Mouse (Mus musculus): ENCODE data around the gene Wdfy2.
"Not testable (repeated sequence)": the region's sequence is repeated elsewhere in the genome, so short reads cannot be mapped to it uniquely, and the experiment has no call there.

The Wdfy2 gene

GRCm38 (mm10) chr14:62882061-62882614 is 44.7 kb downstream of the Wdfy2 start:
- DNase-seq: no peak

- DNase-seq: no peak
Observed at GRCm38 (mm10) chr14:62883551-62883950, 46.1 kb downstream of the Wdfy2 start.

- peak; percentile 69 for DNase-seq
Observed at GRCm38 (mm10) chr14:62884171-62884570, 46.7 kb downstream of the Wdfy2 start.

- no peak for DNase-seq
Observed at GRCm38 (mm10) chr14:62884639-62885038, 47.2 kb downstream of the Wdfy2 start.

- no peak for DNase-seq
Observed at GRCm38 (mm10) chr14:62885146-62885545, 47.7 kb downstream of the Wdfy2 start.

- no peak for DNase-seq
Observed at GRCm38 (mm10) chr14:62891401-62891800, 53.9 kb downstream of the Wdfy2 start.

DNA sequence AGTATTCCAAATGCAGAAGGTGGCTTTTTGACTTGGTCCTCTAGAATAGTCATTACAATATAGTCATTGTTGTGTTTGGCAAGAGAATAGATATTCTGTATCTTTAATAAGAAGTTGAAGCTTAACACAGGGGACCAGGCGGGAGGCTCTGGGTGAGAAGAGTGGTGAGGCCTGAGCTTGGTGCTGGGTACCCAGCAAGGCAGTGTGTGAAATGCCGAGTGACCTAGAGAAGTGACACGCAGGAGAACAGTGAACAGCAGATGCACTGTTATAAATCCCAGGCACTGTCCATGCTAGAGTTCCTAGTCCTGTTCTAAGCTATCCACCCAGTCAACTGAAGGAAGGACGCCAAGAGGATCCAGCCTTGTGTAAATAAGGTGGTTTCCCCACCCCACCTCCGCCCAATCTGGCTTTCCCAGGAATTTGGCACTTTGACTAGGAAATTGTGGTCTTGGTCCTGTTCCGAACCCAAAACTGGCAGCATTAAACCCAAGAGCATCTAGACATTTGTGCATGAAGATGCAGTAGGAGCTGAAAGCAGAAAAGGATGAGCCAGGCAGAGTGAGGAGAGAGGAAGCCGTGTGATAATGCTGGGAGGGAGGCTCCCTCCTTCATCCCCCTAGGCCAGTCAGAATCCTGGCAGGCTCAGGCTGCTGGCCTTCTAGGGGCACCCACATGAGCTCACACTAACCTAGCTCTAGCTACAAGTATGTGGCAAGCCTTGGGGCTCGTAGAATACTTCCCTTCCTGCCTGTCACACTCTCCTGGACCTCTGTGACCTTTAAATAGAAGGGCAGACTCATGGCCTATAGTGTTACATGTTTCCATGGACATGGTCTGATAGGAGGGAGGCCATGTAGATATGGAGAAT is 55.5 kb downstream of the Wdfy2 start:
- no peak for DNase-seq

GRCm38 (mm10) chr14:62893642-62894180 is 56.2 kb downstream of the Wdfy2 start:
- not testable (repeated sequence) for DNase-seq

DNA sequence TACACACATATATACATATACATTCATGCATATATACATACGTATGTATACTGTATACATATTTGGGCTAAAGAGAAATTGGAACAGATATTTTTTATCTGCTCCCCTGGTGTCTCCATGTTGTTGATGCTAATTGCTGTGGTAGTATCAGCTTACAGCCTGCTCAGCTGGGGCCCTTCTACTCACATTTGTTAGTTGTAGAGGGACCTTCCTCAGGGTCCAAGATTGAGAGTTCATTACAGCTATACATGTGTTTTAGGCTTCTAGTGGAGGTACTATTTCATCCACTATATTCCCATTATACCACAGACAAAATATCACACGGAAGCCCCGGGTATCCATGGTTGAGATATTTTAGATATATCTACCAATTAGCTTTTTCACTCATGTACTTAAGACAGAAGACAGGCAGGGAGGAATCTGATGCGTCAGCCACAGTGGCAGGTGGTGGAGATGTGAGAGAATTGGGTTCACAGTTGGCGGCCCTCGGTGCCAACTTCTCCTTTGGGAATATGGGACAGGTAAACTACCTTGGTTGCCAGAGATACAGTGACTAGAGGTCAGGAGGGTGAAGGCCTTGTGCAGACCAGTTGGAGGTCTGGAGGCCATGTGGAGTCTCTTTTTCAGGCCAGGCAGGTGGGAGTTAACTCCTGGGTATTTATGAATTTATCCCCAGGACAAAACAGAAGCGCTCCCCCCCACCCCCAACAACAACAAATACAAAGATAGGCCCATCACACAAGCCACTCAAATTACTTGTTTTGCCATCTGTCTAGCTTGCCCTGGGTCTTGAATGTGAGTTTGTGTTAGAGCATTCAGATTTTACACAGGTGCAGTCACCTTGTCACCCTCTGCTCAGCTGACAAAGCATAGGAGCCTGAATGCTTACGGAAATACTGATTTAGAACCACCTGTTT is 57.7 kb downstream of the Wdfy2 start:
- no peak for DNase-seq

DNA sequence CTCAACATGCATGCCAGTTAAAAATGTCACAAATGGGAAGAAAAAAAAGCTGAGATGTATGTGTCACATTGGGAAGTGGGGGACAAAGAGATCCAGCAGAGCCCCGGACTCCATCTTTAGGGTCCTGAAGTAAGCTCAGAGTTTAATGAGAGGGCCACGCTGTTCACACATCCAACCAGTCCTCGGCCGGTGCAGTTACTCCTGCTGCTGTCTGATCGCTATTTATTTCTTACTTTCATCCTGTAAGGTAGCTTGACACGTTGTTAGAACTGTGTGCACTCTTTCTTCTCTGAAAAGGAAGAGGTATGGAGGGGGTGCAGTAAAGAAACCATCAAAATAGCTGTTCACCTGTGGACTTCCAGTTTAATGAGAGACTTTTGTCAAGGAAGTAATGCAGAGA is 60.6 kb downstream of the Wdfy2 start:
- DNase-seq: no peak

GRCm38 (mm10) chr14:62907888-62908287 is 70.4 kb downstream of the Wdfy2 start:
- no peak for DNase-seq

GRCm38 (mm10) chr14:62908550-62908949 is 71.1 kb downstream of the Wdfy2 start:
- DNase-seq: no peak

GRCm38 (mm10) chr14:62910859-62911258 is 73.4 kb downstream of the Wdfy2 start:
- DNase-seq: no peak

GRCm38 (mm10) chr14:62915146-62915685 is 77.7 kb downstream of the Wdfy2 start:
- DNase-seq: no peak

- DNase-seq: no peak
Observed at GRCm38 (mm10) chr14:62916488-62917034, 79.1 kb downstream of the Wdfy2 start.

- no peak for DNase-seq
Observed at GRCm38 (mm10) chr14:62921401-62921800, 83.9 kb downstream of the Wdfy2 start.

DNA sequence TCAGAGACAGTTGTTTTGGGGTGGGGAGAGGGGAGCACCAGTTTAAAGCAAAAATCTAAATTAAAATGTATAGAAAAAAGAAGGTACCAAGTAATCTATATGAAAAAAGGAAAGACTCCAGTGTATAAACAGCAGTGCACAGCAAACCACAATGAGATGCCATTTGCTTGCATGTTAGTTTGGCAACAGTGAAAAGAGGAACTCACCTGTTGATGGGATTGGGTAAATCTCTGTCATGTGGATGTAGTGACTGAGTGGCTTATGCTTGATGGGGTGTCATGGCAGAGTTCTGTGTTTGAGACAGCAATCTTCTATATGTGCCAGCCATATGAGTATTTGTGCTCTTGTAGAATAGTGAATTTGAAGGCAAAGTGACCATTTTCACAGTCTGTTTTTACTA is 85.2 kb downstream of the Wdfy2 start:
- DNase-seq: no peak

- no peak for DNase-seq
Observed at GRCm38 (mm10) chr14:62924800-62925199, 87.3 kb downstream of the Wdfy2 start.

- no peak for DNase-seq
Observed at GRCm38 (mm10) chr14:62928101-62928541, 90.6 kb downstream of the Wdfy2 start.

DNA sequence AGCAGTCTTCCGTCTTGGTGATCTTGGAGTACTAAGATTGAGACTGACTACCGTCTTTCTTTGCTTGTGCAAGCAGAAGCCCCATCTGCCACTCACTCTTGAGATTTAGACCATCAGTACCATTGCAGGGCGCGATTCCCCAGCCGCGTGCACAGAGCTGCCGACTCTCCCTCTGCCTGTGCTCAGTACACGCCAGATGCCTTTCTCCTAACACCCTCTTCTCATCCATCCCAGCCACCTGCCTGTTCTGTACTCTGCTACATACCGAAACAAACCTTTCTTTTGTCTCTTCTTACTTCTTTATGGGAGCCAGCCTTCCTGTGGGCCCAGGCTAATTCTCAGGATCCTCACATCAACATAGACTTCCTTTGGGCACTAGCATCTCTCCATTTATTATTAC is 97.9 kb downstream of the Wdfy2 start:
- DNase-seq: no peak

DNA sequence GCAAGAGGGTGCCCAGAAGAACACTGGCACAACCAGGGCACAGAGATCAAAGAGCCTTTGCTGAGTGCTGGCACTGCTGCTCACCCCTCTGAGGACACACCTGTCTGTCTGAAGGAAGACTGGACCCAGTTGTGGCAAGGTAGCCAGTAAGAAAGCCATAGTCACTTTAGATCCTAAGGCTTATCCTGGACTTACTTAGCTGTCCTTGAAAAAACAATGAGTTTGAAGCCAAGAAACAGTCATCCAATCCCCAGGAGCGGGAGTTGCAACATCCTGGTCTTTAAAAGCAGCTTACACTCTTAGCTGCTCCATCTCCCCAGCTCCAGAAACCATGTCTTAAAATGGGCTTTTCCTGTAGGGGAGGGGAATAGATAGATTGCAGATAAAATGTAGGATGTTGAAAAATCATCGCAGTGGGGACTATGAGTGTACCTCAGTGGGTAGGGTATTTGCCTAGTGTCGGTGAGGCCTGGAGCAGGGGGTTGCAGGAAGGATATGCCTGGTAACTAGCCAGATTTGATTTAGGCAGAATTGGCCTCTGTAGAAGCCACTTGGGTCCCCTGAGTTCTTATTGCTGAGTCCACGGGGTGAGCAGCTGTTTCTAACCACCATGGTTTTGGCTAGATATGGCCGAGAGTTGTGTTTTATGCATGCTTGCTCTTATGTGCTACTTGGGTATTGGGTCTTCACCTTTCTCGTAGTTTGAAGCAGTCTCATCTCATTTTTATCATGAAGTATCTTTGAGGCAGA is 99.3 kb downstream of the Wdfy2 start:
- DNase-seq: no peak

- peak; percentile 29 for DNase-seq
Observed at GRCm38 (mm10) chr14:62937675-62938074, 100.2 kb downstream of the Wdfy2 start.

Measured in kidney, adult 9 months (tissue).